Mouse (Mus musculus): ENCODE measurements around the gene Tmem273.
A peak's percentile ranks its signal among the peaks of the same experiment; 100 is the strongest.

The Tmem273 gene

DNA sequence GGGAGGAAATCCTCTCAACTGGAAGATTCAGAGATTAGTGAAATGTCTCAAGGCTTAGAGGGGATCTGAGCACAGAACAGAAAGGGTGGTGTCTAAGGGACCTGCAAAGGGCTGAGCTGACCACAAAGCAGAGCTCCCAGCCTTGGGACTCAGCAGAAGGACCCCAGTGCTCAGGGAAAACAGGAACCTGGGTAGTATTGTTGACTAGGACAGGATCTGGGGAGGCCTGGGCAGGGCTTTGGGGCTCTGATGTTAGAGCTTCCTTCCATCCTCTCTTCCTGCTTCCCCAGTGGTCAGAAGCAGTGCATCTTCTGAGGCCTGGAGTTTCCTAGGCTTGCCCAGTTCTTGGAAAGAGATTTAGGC lies 15.9 kb downstream of the Tmem273 start:
- no peak for ATAC-seq (ENCODE audit: insufficient number of reproducible peaks, low FRiP score, low TSS enrichment)

DNA sequence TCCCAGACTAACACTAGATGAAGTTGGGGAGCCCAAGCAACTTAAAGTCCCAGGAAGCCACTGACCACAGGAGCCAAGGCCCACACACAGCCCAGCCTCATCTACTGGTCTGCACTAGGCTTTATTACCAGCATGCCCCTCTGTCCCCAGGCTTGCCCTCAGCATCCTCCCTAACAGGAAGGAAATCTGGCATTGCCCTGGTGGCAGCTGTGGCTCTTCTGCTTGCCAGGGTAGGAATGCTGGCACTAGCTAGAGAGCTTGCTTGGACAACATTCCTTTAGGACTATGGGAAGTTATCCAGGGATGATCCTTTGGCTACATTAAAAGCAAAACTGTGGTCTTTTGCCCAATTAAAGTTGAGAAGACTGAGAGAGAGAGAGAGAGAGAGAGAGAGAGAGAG lies 24.3 kb downstream of the Tmem273 start:
- ATAC-seq (ENCODE audit: insufficient number of reproducible peaks, low FRiP score, low TSS enrichment) = no peak

- ATAC-seq (ENCODE audit: insufficient number of reproducible peaks, low FRiP score, low TSS enrichment) = no peak
These were observed 26.7 kb downstream of the Tmem273 start for GRCm38 (mm10) chr14:32812429-32812828.

DNA sequence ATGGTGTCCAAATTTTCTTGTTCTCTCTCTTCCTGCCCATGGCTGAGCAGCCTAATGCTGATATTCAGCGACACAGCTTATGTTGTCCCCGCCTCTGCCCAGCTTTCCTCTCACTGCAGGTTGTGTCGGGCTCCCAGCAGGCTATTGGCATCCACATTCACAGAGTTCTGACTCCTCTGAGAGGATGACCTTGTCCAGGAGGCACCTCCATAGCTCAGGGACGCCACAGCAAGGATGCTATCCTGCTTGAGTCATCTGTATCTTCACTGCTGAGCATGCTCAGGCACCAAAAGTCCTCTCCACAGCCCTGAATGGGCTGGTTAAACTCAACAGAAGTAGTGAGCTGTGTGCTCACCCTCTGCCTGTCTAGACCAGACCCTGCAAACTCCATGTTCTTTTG lies 29.2 kb downstream of the Tmem273 start:
- ATAC-seq (ENCODE audit: insufficient number of reproducible peaks, low FRiP score, low TSS enrichment) = no peak

DNA sequence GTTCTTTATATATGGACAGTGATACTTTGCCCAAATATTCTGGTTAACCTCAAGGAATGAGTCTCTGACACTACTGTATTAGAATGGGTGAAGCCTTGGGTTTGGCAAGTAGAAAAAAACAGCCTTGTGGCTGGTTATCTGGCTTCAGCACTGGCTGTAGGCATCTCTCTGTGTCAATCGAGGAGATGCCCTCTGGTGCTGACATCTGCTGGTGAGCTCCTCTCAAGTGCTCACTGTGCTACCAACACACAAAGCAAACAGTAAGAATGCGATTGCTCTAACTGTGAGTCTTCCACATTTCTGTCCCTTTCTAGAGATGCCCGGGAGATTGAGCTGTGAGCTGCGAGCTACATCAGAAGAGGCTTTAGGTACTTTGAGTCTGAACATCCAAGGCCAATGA lies 30.8 kb downstream of the Tmem273 start:
- no peak for ATAC-seq (ENCODE audit: insufficient number of reproducible peaks, low FRiP score, low TSS enrichment)

GRCm38 (mm10) chr14:32817258-32817657 lies 31.5 kb downstream of the Tmem273 start:
- ATAC-seq (ENCODE audit: insufficient number of reproducible peaks, low FRiP score, low TSS enrichment) = no peak

GRCm38 (mm10) chr14:32819297-32819696 lies 33.5 kb downstream of the Tmem273 start:
- no peak for ATAC-seq (ENCODE audit: insufficient number of reproducible peaks, low FRiP score, low TSS enrichment)

GRCm38 (mm10) chr14:32822812-32823211 lies 37.0 kb downstream of the Tmem273 start:
- no peak for ATAC-seq (ENCODE audit: insufficient number of reproducible peaks, low FRiP score, low TSS enrichment)

DNA sequence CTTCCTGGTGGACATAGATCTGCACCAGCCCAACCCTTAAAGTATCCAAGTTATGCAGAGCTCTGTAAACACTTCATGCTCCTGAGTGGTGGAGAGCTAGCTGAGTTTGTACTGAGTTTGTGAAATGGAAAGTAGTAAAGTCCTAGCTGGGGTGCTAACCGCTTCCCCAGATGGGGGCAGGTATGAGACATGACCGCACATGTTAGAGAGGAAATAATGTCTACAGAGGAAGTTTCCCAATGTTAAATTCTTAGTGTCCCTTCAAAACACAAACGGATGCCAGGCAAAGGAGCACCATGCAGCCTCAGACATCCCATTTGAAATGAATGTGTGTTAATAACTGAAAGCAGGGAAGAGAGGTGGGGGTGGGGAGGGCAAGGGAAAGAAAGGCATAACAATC lies 38.1 kb downstream of the Tmem273 start:
- no peak for ATAC-seq (ENCODE audit: insufficient number of reproducible peaks, low FRiP score, low TSS enrichment)

DNA sequence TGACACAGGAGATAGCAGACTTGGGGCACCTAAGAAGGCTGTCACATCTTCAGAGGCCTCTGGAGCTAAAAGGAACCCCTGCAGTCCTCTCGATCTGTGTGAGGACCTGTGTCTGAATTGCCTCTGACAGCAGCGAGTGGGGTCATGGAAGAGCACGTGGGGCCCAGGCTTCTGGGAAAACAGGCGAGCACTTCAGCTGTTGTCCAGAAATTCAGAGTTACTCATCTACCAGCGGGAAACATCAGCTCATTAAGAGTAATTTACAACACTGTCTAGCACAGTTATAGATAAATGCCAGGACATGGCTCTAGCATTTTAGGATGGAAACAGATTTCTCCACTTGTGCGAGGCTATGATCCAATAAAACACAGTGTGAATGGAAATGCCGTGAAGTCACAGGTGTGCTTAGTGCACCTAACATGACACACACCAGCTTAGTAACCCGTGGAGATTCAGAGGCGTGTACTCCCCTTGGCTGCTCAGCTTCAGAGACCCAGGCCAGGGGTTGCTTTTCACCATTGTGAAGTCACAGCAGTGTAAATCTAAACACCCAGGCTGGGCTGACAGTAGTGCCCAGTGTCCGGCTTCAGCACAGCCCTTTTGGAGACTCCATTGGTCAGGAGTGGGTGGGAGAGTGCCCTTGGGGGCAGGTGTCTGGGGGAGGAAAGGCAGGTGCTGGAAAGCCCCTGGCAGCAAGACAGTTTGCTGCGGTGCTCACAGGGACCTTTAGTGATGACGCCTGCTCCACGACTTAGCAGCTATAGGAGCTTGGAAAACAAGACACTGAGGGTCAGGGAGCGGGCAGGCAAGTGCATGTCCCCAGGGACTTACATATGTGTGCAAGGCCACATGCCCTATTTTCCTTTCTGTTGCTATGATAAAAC lies 38.7 kb downstream of the Tmem273 start:
- ATAC-seq (ENCODE audit: insufficient number of reproducible peaks, low FRiP score, low TSS enrichment) = no peak

DNA sequence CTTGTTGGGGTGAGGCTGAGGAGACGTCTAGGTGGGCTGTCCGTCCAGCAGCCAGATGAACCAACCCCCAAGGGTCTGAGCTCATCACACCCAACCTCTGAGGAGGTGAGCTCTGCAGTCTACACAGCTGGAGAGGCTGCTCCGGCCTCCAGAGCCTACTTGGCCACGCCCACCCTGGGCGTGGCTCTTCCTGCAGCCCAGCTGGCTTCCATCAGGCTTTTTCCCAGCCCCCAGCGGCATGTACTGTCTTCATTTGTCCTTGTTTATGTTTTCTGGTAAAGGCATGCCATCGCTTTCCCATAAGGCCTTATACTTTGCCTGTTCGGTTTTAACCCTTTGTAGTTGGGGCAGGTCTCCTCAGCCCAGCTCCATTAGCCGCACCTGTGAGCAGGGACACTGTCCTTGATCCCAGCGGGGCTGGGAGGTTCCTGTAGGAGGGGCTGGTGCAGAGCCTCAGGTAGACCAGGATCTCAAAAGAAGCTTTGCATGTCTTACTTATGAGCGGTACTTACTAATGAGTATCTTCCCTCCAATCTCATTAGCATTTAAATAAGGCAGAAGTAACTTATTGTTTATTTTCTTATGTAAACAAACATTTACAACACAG lies 39.8 kb downstream of the Tmem273 start:
- ATAC-seq (ENCODE audit: insufficient number of reproducible peaks, low FRiP score, low TSS enrichment) = no peak

- no peak for ATAC-seq (ENCODE audit: insufficient number of reproducible peaks, low FRiP score, low TSS enrichment)
These were observed 41.4 kb downstream of the Tmem273 start for GRCm38 (mm10) chr14:32827165-32827564.

- ATAC-seq (ENCODE audit: insufficient number of reproducible peaks, low FRiP score, low TSS enrichment) = no peak
These were observed 42.4 kb downstream of the Tmem273 start for GRCm38 (mm10) chr14:32827994-32828650.

- ATAC-seq (ENCODE audit: insufficient number of reproducible peaks, low FRiP score, low TSS enrichment) = no peak
These were observed 48.1 kb downstream of the Tmem273 start, which contains the start of gene Fam170b for GRCm38 (mm10) chr14:32833847-32834246. TSS of gene Fam170b (plus strand) at chr14:32833962.

DNA sequence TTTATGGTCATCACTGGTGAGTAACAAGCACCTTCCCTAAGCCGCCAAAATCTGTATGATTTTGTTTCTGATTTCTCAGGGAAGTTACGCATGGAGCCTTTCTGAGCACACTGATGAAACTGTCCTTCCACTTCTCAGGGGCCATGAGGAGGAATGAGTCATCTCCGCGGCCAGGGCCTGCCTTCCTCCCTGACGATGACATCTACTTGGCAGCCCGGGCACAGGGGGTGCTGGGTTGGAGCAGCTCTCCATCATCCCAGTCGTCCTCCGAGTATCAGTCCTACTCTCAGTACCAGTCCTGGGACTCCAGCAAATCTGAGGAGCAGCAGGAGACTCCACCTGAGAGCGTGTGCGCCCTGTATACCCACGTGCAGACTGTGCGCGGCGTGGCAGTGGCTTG lies 49.4 kb downstream of the Tmem273 start:
- ATAC-seq (ENCODE audit: insufficient number of reproducible peaks, low FRiP score, low TSS enrichment) = no peak

- ATAC-seq (ENCODE audit: insufficient number of reproducible peaks, low FRiP score, low TSS enrichment) = no peak
These were observed 49.8 kb downstream of the Tmem273 start for GRCm38 (mm10) chr14:32835596-32835995.

- no peak for ATAC-seq (ENCODE audit: insufficient number of reproducible peaks, low FRiP score, low TSS enrichment)
These were observed 50.4 kb downstream of the Tmem273 start for GRCm38 (mm10) chr14:32836191-32836590.

GRCm38 (mm10) chr14:32842052-32842451 lies 56.3 kb downstream of the Tmem273 start:
- no peak for ATAC-seq (ENCODE audit: insufficient number of reproducible peaks, low FRiP score, low TSS enrichment)

DNA sequence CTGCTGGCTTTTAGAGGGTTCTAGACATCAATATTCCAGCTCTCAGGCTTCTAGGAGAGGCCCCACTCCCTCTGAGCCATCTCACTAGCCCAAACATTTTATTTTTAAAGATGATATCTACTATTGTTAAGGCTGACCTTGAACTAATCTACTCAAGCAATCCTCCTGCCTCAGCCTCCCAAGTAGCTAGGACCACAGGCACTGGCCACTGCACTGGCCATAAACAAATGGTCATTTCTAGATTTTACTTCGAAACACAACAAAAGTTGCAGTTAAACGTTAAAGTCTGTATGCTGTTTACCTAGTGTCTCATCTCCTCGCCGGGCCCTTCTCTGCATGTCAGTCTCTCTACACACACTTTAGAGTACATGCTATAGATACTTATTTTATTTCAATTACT lies 68.3 kb downstream of the Tmem273 start:
- no peak for ATAC-seq (ENCODE audit: insufficient number of reproducible peaks, low FRiP score, low TSS enrichment)

DNA sequence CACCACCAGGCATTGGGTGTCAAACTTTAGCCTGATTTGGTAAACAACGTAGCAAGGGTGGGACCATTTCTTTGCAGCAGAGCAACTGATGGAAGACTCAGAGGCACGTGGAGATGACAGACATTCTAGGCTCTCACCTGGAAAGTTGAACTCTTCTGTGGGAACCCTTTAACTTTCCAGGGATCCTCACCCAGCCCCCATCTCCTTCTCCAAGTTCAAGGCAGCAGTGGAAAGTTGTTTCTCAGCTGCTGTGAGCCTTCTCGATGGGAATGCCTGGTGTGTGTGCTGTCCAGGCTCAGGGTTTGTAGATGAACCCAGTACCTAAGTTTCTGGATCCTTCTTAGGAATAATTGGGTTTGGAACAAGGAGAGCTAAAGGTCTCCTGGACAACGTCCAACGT lies 70.5 kb downstream of the Tmem273 start:
- ATAC-seq (ENCODE audit: insufficient number of reproducible peaks, low FRiP score, low TSS enrichment) = no peak

DNA sequence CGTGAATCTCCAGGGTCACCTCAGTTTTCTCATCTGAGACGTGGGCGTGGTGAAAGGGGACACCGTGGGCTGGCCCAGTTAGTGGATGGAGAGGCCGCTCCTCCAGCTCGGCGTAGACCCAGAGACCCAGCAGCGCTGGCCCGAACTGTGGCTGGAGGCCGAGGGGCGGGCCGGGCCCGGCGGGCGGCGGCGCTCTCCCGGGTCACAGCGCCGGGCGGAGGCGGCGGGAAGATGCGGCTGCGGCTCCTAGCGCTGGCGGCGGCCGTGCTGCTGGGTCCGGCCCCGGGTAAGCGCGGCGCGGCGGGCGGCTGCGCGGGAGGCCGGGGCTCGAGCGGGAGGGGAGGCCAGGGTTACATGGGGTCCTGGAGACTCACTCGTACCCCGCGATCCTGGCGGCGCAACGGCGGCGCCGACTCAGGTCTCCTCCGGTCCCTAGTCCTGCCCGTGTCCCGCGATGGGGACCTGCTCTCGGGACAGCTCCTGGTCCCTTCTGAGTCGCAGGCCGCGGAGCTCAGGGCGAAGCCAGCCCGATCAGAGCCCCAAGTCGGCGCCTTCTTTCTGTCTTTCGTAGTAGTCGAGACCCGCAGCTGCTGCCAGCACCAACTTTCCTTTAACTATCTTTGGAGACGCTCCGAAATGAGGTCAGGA lies 71.0 kb downstream of the Tmem273 start, which contains the start of gene Vstm4:
Gene Vstm4 (plus strand): TSS at position 76 of the 648 bp plus-strand sequence.
- peak; percentile 43; the same call in 1 of the 2 replicates for ATAC-seq (ENCODE audit: insufficient number of reproducible peaks, low FRiP score, low TSS enrichment)

Measured in cerebellum, adult (tissue).